Mouse (Mus musculus): ENCODE measurements around the gene Meox1. TPM values are rescaled to one million over a fixed set of nuclear protein-coding genes. Genes with fewer than 3 reads are reported as not detected.

Meox1 gene
- not detected for total RNA-seq (2023)

DNA sequence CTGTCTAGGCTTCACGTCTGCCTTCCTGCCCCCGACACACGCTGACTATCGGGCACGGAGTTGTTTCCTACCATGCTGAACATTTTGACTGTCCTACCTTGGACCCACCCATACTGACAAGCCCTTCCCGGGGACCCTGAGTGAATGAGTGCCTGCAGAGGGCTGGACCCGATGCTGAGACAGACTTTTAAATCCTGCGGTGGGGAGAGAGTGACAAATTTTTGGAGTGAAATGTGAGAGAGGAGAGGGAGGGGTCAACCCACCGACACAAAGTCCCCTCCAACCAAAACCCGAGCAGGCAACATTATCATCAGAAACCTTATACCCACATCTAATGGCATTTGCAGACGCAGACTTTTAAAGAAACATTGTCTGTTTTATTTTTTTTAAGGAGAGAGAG is at the start of gene Meox1:
TSS of gene Meox1 (minus strand) at position 171 of the 400 bp plus-strand sequence.

Other genes starting within 250 kb of the Meox1 start
- 4.0 TPM for gene Arl4d, start 228.8 kb downstream of the Meox1 start, total RNA-seq (2023)
- 74.8 TPM for gene Dhx8, start 161.5 kb downstream of the Meox1 start, total RNA-seq (2023)
- gene Etv4, start 109.0 kb downstream of the Meox1 start, total RNA-seq (2023), result not detected
- gene Sost, start 72.6 kb upstream of the Meox1 start, total RNA-seq (2023), result not detected
- not detected for gene Cfap97d1, start 89.9 kb upstream of the Meox1 start, total RNA-seq (2023)
- 2.5 TPM for gene Dusp3, start 92.6 kb upstream of the Meox1 start, total RNA-seq (2023)
- gene Mpp3, start 134.1 kb upstream of the Meox1 start, total RNA-seq (2023), result not detected
- gene Cd300lg, start 147.1 kb upstream of the Meox1 start, total RNA-seq (2023), result not detected
- not detected for gene Mpp2, start 194.1 kb upstream of the Meox1 start, total RNA-seq (2023)
- not detected for gene Ppy, start 206.9 kb upstream of the Meox1 start, total RNA-seq (2023)
- gene Pyy, start 213.5 kb upstream of the Meox1 start, total RNA-seq (2023), result not detected

Data from CD8-positive naive resting alpha-beta T cell, adult 57 days (primary cell).